Mouse (Mus musculus): ENCODE results near the gene Maats1.

Gene Maats1

GRCm38 (mm10) chr16:38341396-38342324 is at the start of gene Maats1:
TSS of gene Maats1 (minus strand) at chr16:38342143.
- DNase-seq = peak; percentile 21 to 26

DNA sequence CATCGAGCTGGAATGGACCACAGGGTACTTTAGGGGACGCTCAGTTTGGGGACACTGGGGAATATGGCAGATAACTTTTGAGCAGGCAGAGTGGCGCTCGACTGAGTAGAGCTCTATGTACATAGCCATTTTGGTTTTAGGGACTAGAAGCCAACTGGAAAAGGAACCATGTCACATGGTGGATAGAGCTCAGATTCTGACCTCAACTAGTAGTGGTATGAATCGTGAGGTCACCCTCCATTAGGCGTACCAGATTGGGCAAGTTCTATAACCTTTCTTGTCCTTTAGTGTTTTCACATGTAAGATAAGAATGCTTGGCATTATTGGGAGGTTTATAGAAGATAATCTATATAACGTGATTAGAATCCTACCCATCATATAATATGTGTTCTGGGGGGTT is 48.4 kb upstream of the Maats1 start:
- no peak for DNase-seq

DNA sequence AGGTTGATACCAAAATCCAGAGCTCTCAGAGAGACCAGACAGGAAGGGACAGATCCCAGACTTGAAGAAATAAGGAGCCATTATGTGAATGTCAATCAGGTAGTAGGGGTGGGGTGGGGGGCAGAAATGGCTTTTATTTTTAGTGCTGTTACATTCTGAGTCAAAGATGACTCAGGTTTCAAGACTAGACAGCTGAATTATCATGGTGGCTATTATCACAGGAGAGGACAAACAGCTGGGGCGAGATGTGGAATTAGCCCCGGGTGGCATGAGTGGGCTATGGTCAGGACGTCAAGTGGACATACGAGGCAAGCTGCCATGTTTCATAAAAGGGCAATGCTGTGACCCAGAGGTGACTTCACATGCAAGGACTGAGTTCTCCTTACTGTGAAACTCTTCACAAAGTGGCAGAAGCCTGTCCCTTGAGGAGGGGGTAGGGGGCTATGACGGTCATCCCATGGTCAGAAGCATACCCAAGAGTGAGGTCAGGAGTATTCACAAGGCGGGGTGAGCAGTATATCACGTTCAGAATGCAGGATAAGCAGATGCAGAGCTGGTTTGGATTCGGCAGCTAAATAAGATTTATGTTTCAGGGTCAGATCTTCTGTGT is 47.4 kb upstream of the Maats1 start:
- DNase-seq = no peak

GRCm38 (mm10) chr16:38388757-38389156 is 46.8 kb upstream of the Maats1 start:
- no peak for DNase-seq

DNA sequence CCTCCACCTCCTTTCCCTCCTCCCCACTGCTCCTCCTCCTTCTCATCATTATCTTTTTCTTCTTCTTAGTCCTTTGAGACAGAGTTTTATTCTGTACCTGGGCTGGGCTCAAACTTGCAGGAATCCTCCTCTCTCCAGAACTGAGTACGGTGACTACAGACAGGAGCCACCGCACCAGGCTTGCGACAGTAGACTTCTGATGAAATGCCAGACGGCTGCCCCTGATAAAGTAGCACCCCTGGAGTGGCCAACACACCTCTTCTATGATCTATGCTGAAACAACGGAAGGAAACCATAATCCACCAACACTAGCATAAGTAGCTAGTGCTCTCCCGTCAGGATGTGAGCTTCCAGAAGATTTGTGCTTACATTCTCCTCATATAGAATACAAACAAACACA is 45.4 kb upstream of the Maats1 start:
- DNase-seq = no peak

DNA sequence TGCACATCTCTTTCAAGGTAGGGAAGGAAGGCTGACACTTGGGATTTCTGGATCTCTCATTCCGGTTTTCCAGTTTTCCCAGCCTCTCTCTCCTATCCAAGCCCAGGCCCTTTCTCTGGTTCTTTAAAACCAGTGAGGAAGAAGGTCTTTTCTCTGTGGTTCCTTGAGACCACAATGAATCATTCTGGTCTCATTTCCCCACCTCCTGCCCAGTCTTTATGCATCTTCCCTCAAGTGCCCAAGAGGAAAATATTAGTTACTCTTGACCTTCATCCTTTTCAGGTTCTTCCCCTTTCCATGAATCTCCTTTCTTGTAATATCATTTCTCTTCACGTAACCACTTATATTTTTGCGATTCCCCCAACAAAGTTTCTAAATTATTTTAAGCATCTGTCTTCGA is 43.8 kb upstream of the Maats1 start:
- no peak for DNase-seq

DNA sequence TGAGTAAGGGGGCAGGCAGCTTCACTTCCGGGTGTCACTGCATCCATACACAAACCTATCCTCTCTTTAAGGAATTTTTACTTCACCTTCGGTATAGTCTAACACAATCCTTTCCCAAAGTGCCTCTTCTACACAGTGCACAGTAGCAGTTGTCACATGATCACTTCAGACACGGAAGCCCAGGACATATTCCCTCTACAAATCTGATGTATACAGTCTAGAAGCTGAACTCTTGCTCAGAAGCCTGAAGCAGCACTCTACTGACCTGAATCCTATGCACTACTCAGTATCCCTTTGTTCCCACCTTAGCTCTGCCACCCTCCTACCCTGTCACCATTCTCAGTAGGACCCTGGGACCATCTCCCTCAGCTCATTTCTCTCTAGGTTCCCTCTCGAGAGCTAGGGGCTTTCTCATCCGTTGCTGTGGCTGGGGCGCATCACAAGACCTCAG is 43.3 kb upstream of the Maats1 start:
- DNase-seq = no peak

GRCm38 (mm10) chr16:38383683-38384082 is 41.7 kb upstream of the Maats1 start:
- DNase-seq = no peak

GRCm38 (mm10) chr16:38379926-38380325 is 38.0 kb upstream of the Maats1 start:
- no peak for DNase-seq

GRCm38 (mm10) chr16:38379493-38379892 is 37.5 kb upstream of the Maats1 start:
- no peak for DNase-seq

GRCm38 (mm10) chr16:38379088-38379487 is 37.1 kb upstream of the Maats1 start:
- no peak for DNase-seq

- DNase-seq = no peak
Observed at GRCm38 (mm10) chr16:38378591-38378990, 36.6 kb upstream of the Maats1 start.

DNA sequence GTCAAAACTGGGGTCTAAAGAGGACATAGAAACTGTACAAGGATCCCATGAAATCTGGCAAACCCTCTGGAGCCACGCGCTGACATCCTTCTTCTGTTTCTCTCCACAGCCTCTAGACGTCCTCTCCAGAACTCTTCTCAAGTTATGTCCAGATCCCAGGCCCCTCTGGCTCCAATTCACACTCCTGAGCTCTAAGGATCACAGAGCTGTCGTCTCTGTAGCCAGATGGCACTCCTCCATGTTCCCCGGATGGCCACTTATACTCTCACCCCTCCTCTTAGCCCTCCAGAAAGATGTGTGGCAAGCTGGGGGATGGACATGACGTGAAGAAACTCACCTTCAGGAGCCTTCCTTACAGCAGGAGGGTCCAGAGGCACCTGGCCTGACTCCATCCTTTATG is 35.6 kb upstream of the Maats1 start:
- DNase-seq = no peak

DNA sequence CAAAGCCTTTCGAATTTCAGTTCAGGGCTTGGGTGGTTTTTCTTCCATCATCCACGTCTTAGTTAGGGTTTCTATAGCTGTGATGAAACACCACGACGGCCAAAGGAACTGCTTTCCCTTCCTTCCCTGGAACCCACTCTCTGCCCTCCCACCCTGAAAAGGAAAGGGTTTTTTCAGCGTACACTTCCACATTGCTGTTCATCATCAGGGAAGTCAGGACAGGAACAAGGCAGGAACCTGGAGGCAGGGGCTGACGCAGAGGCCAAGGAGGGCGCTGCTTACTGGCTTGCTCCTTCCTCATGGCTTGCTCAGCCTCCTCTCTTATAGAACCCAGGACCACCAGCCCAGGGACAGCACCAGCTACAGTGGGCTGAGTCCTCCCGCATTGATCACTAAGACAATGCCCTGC is 34.9 kb upstream of the Maats1 start:
- DNase-seq = no peak

DNA sequence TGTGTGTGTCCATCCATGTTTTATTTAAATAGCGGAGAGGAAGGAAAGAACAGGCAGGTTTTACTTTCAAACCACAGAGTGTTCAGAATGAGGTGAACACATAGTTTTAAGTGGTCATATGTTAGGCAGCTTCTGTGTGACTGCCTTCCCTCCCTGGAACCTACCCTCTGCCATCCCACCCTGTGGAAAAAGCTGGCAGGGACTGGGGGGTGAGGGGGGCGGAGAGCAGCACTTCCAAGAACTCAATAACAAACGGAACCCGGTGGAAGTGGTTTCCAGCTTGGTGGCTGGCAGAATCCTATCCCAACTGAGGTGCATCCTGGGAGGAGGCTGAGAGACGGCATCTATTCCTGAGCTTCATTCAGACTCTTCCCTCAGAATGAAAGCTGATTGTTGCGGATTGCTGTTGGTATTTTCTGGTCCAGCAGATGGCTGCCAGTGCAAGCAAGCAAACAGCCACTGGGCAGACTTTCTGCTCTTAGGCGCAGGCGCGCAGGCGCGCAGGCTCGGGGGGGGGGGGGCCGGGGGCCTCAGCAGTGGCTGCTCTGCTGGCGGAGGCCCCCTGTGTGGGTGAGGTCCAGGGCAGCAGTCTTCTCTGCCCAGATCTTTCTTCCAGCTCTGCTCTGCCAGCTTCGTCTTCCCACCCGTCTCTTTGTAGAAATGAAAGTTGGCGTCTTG is 34.4 kb upstream of the Maats1 start:
- no peak for DNase-seq

DNA sequence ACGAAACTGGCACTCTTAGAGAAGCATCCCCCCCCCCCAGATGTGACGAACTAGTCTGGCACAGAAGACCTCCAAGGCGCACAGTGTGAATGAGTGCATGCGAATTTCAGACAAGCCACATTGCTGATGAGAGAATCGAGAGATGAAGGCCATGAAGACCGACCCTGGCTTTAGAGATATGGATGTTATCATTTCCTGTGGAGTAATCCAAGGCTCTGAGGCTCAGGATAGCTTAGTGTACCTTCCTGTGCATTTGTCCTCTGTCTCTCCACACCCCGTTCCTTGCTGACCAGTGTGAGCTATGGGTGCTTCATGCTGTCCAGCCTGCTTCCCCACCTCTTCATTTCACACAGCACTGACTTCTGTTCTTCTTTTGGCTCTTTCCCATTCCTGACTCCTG is 33.2 kb upstream of the Maats1 start:
- DNase-seq = no peak

- no peak for DNase-seq
Observed at GRCm38 (mm10) chr16:38374379-38375140, 32.6 kb upstream of the Maats1 start.

DNA sequence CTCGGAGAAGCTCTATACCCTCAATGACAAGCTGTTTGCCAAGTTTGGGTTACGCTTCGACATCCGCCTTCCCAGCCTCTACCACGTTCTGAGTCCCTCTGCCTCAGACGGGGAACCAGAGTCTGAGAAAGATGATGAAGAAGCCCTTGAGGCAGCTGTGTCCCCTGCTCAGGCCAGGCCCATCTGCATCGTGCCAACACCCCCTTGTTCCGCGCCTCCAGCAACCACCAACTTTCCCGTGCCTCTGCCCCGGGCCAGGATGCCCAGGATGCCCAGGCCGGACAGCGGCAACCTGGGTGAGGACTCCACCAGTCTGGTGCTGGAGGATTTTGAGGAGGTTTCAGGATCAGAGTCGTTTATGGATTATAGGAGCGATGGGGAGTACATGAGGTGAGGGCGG is 32.0 kb upstream of the Maats1 start:
- DNase-seq = no peak

GRCm38 (mm10) chr16:38373439-38373838 is 31.5 kb upstream of the Maats1 start:
- DNase-seq = no peak

DNA sequence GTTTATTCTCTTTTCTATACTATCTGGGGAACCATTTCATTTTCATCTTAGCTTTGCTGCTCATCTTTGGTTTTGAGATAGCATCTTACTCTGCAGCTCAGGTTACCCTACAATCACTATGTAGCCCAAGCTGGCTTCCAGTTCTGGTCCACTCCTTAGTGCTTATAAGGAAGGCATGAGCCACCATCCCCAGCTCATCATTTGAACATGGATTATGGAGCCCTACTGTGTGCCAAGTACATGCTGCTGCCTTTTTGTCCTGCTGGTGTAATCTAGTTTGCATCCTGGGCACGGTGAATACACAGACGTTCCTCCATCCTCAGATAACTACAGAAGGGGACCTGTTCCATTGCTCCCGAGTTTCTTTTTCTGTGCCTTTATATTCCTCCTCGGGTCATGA is 30.9 kb upstream of the Maats1 start:
- DNase-seq = no peak

- no peak for DNase-seq
Observed at GRCm38 (mm10) chr16:38371705-38372296, 29.9 kb upstream of the Maats1 start.

DNA sequence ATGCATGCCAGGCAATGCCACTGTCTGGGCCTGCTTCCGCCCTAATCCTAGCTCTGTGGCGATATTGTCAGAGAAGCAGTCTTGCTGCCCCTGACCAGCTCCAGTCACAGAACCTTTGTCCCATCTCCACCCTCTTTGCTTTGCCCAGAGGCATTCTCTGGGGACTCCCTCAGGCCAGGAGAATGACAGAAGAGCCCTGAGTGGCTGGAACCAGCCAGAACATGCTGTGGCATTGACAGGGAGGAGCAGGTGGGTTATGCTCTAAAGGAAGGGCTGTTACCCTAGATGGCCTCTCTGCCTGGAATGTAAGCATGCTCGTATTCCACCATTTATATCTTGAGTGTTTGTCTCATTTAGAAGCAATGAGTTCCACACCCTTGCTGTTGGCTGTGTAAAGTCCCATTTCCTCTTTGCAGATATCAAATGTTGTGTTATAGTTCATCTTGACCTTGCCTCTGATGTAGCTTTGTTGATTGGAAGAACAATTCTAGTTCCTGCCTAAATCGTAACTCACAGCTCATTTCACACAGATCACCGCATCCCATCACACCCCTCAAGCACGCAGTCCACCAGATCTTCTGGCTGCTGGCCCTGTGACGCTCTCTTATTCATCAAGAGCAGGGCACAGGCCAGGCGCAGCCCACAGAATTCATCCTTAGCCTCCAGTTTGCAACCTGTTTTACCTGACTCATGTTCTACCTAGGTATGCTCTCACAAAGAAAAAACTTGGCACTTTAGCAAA is 28.9 kb upstream of the Maats1 start:
- no peak for DNase-seq

Measured in thymus, adult 18-20 months (tissue).